Mouse (Mus musculus) spleen, adult 2 months (tissue): Measurements from ENCODE around the gene Iqch.

Source experiments
- CTCF ChIP-seq: fragments of 200-500 bp; IDR thresholded peaks from 2 replicates; pipeline ENCODE4 v1.5.1; 2011; ENCODE audit warnings: mild to moderate bottlenecking, inconsistent platforms; ENCODE audit not compliant: insufficient read depth, insufficient read length, insufficient replicate concordance; ENCODE audit errors: extremely low read depth
- POLR2A ChIP-seq: fragments of 200-500 bp; IDR thresholded peaks from 2 replicates; pipeline ENCODE4 v1.6.1; 2011; ENCODE audit warnings: low read depth, low read length, inconsistent platforms

DNA sequence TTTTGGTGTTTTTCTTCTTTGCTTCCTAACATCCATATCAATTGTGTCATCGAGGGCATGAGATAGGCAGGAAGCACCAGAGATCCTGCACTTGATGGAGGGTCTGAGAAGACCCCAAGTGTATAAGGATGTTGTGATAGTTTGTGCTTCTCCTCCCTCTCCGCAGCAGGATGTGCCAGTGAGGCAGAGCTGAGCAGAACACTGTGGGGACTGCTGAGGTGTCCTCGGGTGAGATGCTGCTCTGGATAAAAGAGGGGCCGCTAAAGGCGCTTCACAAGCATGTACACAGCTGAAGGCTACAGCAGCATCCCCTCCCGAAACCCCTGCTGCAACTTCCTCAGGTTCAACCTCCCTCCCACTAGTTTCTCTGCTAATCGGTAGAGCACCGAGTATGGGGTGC is 95.2 kb downstream of the Iqch start:
- TF ChIP-seq CTCF (no peak), POLR2A (no peak)
